In genomic region chr5:102535311-102535710, GRCm38 (mm10) we compare ENCODE assay signal across 30 mouse cellular contexts. TPM values are rescaled to one million over a fixed set of nuclear protein-coding genes. Genes with fewer than 3 reads are reported as not detected.
DNase-seq lines count a peak whose midpoint lies in the region; ATAC-seq and TF ChIP-seq lines count a peak whose summit lies in the region.
"Had no signal": no experiment of that assay in that cellular context is flagged by ENCODE, and none has a peak within 500 bp of the region (broad histone marks: within the 10 kb centered on the region; RNA-seq: fewer than 3 reads in every experiment).

No protein-coding gene starts in this region.

- peak overlapping the region; percentile 32; the same call in 1 of the 2 replicates for H3K4me2 ChIP-seq in heart, embryonic 15.5 days
- no peak overlapping the region for H3K4me2 ChIP-seq in CH12.LX (ENCODE audit: insufficient read depth, low read depth, poor library complexity, severe bottlenecking)
- H3K4me2 ChIP-seq: embryonic facial prominence, embryonic 13.5 days; forebrain, embryonic 12.5 days; hindbrain, embryonic 13.5 days; limb, embryonic 12.5 days; liver, embryonic 11.5 days; midbrain, embryonic 13.5 days had no signal

- no peaks in the 10 kb centered on the region for H3K79me2 ChIP-seq in heart, adult 2 months (replicated peaks; ENCODE audit: control insufficient read depth, insufficient read depth, low read length)
- H3K79me2 ChIP-seq in CH12.LX (replicated peaks; ENCODE audit: control insufficient read depth, extremely low read depth, insufficient read depth, poor library complexity, severe bottlenecking): no peaks in the 10 kb centered on the region; the same call in 1 of the 2 replicates

- no peak for TF ChIP-seq POLR2A in heart, adult 2 months (IDR thresholded peaks at IDR 0.05; ENCODE audit: insufficient read depth, low read depth, low read length)
- no peak for TF ChIP-seq POLR2A in CH12.LX (IDR thresholded peaks at IDR 0.05; ENCODE audit: low read depth, low read length)

- H3K4me1 ChIP-seq in heart, embryonic 15.5 days (replicated peaks): no peaks in the 10 kb centered on the region
- H3K4me1 ChIP-seq in heart, adult 2 months (ENCODE audit: control insufficient read depth, insufficient read depth, low read length): no peaks in the 10 kb centered on the region
- H3K4me1 ChIP-seq in CH12.LX (ENCODE audit: control insufficient read depth in 1 of 2, insufficient read depth in 2 of 2): peaks cover 0 to 46% of the 10 kb centered on the region in 2 experiments; a peak in 2 of 4 replicates
- H3K4me1 ChIP-seq: embryonic facial prominence, embryonic 13.5 days; forebrain, embryonic 12.5 days; hindbrain, embryonic 13.5 days; limb, embryonic 12.5 days; megakaryocyte, embryonic 14.5 days; midbrain, embryonic 13.5 days had no signal

- intact Hi-C loops in heart, adult 2 months (cut with DNase I): no loop called here

- H3K4me3 ChIP-seq in heart, embryonic 15.5 days: no peak overlapping the region
- no peak overlapping the region for H3K4me3 ChIP-seq in heart, adult 2 months
- no peak overlapping the region for H3K4me3 ChIP-seq in CH12.LX (replicated peaks in 1 of 3; ENCODE audit: low read depth in 2 of 3, low read length in 2 of 3, poor library complexity in 1 of 3)
- H3K4me3 ChIP-seq: embryonic facial prominence, embryonic 13.5 days; erythroblast, embryonic 14.5 days; forebrain, embryonic 12.5 days; hindbrain, embryonic 13.5 days; limb, embryonic 12.5 days; megakaryocyte, embryonic 14.5 days; midbrain, embryonic 13.5 days had no signal

- H3K36me3 ChIP-seq in heart, embryonic 15.5 days: no peaks in the 10 kb centered on the region
- H3K36me3 ChIP-seq in heart, adult 2 months (ENCODE audit: control insufficient read depth, insufficient read depth, low read length): no peaks in the 10 kb centered on the region
- peaks cover 16 to 69% of the 10 kb centered on the region in 2 experiments for H3K36me3 ChIP-seq in CH12.LX (replicated peaks in 1 of 2; ENCODE audit: control insufficient read depth in 1 of 2, insufficient read depth in 1 of 2, low read length in 1 of 2)
- H3K36me3 ChIP-seq: embryonic facial prominence, embryonic 13.5 days; forebrain, embryonic 12.5 days; hindbrain, embryonic 13.5 days; limb, embryonic 12.5 days; midbrain, embryonic 13.5 days had no signal

- no peak for TF ChIP-seq CTCF in heart, adult 2 months (IDR thresholded peaks at IDR 0.05)
- TF ChIP-seq CTCF in CH12.LX (conservative IDR thresholded peaks at IDR 0.05 in 1 of 2, IDR thresholded peaks at IDR 0.05 in 1 of 2; ENCODE audit: low read depth in 2 of 2, low read length in 2 of 2): no peak

- WGBS in heart, embryonic 15.5 days: 61% methylated on average over 9 of the region's 9 CpGs
- 66% methylated on average over 9 of the region's 9 CpGs for WGBS in heart, adult 2 months

- no peaks in the 10 kb centered on the region for H3K27me3 ChIP-seq in heart, embryonic 15.5 days
- H3K27me3 ChIP-seq in heart, adult 2 months (ENCODE audit: control insufficient read depth, insufficient read depth, low read length): peaks cover 1% of the 10 kb centered on the region; the same call in 1 of the 2 replicates
- no peaks in the 10 kb centered on the region for H3K27me3 ChIP-seq in CH12.LX (replicated peaks)
- H3K27me3 ChIP-seq: embryonic facial prominence, embryonic 13.5 days; forebrain, embryonic 12.5 days; hindbrain, embryonic 13.5 days; limb, embryonic 12.5 days; megakaryocyte, embryonic 14.5 days; midbrain, embryonic 13.5 days had no signal

- no peaks in the 10 kb centered on the region for H3K9me3 ChIP-seq in heart, embryonic 15.5 days (replicated peaks)
- H3K9me3 ChIP-seq in CH12.LX (replicated peaks; ENCODE audit: low read length): no peaks in the 10 kb centered on the region
- H3K9me3 ChIP-seq: embryonic facial prominence, embryonic 13.5 days; forebrain, embryonic 12.5 days; hindbrain, embryonic 13.5 days; limb, embryonic 12.5 days; midbrain, embryonic 13.5 days had no signal

- no peak for TF ChIP-seq EP300 in heart, adult 2 months (IDR thresholded peaks at IDR 0.05; ENCODE audit: insufficient read depth, low read depth, low read length)
- no peak for TF ChIP-seq EP300 in CH12.LX (IDR thresholded peaks at IDR 0.05; ENCODE audit: low read length)

- H3K27ac ChIP-seq in heart, embryonic 15.5 days: no peak overlapping the region
- H3K27ac ChIP-seq in heart, adult 2 months: no peak overlapping the region
- no peak overlapping the region for H3K27ac ChIP-seq in CH12.LX (ENCODE audit: insufficient read depth, low read depth)
- H3K27ac ChIP-seq: embryonic facial prominence, embryonic 13.5 days; forebrain, embryonic 12.5 days; hindbrain, embryonic 13.5 days; limb, embryonic 12.5 days; midbrain, embryonic 13.5 days had no signal

- in situ Hi-C loops in CH12.LX (cut with MboI; ENCODE audit: low pct_ligation_motif_present, low pct_unique_long_range_greater_than_20kb, low sequenced_read_pairs): no loop called here

- H3K9ac ChIP-seq in heart, embryonic 15.5 days: no peak overlapping the region
- H3K9ac ChIP-seq in heart, adult 2 months (ENCODE audit: low read depth, low read length): no peak overlapping the region
- no peak overlapping the region for H3K9ac ChIP-seq in CH12.LX (ENCODE audit: insufficient read depth, low read depth)
- H3K9ac ChIP-seq: embryonic facial prominence, embryonic 13.5 days; forebrain, embryonic 12.5 days; forebrain, postnatal 0 days; hindbrain, embryonic 13.5 days; limb, embryonic 12.5 days; midbrain, embryonic 13.5 days had no signal

- TF ChIP-seq RAD21 in CH12.LX (IDR thresholded peaks at IDR 0.05; ENCODE audit: low read depth, low read length): no peak

- no peak for DNase-seq in heart, adult 2 months
- DNase-seq in CH12.LX (ENCODE audit: extremely low read depth): peak; percentile 16
- peak; percentile 20 for DNase-seq in brain, adult 2 months (ENCODE audit: low read depth, low spot score)
- DNase-seq in gastrocnemius, postnatal 25 days: peak; percentile 46
- no peak for DNase-seq in adrenal gland, adult (ENCODE audit: inconsistent age in 2 of 2, low spot score in 1 of 2)
- DNase-seq in embryo, embryonic 9.5 days (ENCODE audit: extremely low spot score): no peak
- DNase-seq: adrenal gland, postnatal 10 days; B cell, adult 2 months; cerebellum, adult 11 months; cerebellum, adult 9-10 months; cerebellum, postnatal 36 days; forebrain, postnatal 0 days; kidney, adult 9 months; kidney, postnatal 10 days; layer of hippocampus, postnatal 36 days; lung, postnatal 4 days; right cerebral cortex, postnatal 25 days; spleen, adult 18-20 months; thymus, postnatal 25 days had no signal

- dilution Hi-C loops in CH12.LX (cut with MboI; ENCODE audit: extremely low pct_ligation_motif_present, extremely low pct_unique_long_range_greater_than_20kb, low sequenced_read_pairs): no loop called here

- ATAC-seq in heart, embryonic 15.5 days (replicated peaks; ENCODE audit: insufficient number of reproducible peaks, insufficient read depth, low FRiP score, low read depth): no peak
- ATAC-seq: activated CD4-positive, CD25-positive, alpha-beta regulatory T cell, adult 4 months; forebrain, postnatal 0 days; intestine, embryonic 16.5 days; midbrain, embryonic 13.5 days had no signal

TF ChIP-seq in CH12.LX, 34 proteins besides CTCF, POLR2A, EP300 and RAD21:
- TF ChIP-seq ZNF384 (IDR thresholded peaks at IDR 0.05; ENCODE audit: low read depth, low read length): no peak
- no peak for TF ChIP-seq USF1 (IDR thresholded peaks at IDR 0.05; ENCODE audit: low read depth, low read length)
- TF ChIP-seq GABPA (IDR thresholded peaks at IDR 0.05; ENCODE audit: insufficient replicate concordance, low read depth, low read length): no peak
- TF ChIP-seq ZC3H11A (IDR thresholded peaks at IDR 0.05; ENCODE audit: low read depth, low read length): no peak

RNA-seq across cellular contexts. Expression of gene Arhgap24, which starts 54.1 kb away (rescaled TPM):
- polyA plus RNA-seq in heart, embryonic 15.5 days (2015; fragmentation: Nextera tagmentation; extraction: Ambion mirVana): 13.4 and 16.7 TPM in 2 replicates
- 10 to 100 TPM; 15.2 to 24.6 TPM for total RNA-seq in heart, adult 2 months (2021)
- 11.9 and 21.7 TPM in 2 replicates for polyA plus RNA-seq in heart, adult 2 months (2012; rRNA removed)
- 23.5 and 34.7 TPM in 2 replicates for total RNA-seq in CH12.LX (2012; rRNA removed)
- 45.8 and 47.9 TPM in 2 replicates for total RNA-seq in CH12.LX (2014; rRNA removed)
- polyA plus RNA-seq in CH12.LX (2012; ENCODE audit: insufficient read length, low read depth): 51.6 and 53.7 TPM in 2 replicates
- total RNA-seq in gastrocnemius, postnatal 25 days (2021): 10 to 100 TPM; 14.1 to 23.8 TPM
- polyA plus RNA-seq: erythroblast, embryonic 14.5 days had no signal

Comparison
In these comparisons a context has a peak if more than half of its experiments do, and no peak if none do; other contexts are left out.
1. DNase-seq: peak in CH12.LX (single experiment), brain, adult 2 months (single experiment) and gastrocnemius, postnatal 25 days (single experiment); none in heart, adult 2 months (0 of 2), adrenal gland, adult (0 of 2) and embryo, embryonic 9.5 days (single experiment).